Mouse (Mus musculus) kidney, adult 2 months (tissue): ENCODE data around the gene Fam178b. TPM values are rescaled to one million over a fixed set of nuclear protein-coding genes. Genes with fewer than 3 reads are reported as not detected.
A peak's percentile ranks its signal among the peaks of the same experiment; 100 is the strongest.

ENCODE experiments used
- DNase-seq: peaks from one replicate; pipeline ENCODE4 v3.0.0; 2021
- H3K27ac ChIP-seq: fragments of 200-500 bp; 2 replicates; pipeline ENCODE4 v1.5.1; 2012; ENCODE audit warnings: low read depth, low read length, control low read depth, inconsistent platforms; ENCODE audit not compliant: insufficient read depth
- H3K27me3 ChIP-seq: fragments of 200-500 bp; replicated peaks from 2 replicates; pipeline ENCODE4 v1.6.1; 2012; ENCODE audit warnings: mild to moderate bottlenecking, moderate library complexity, low read length, inconsistent platforms; ENCODE audit not compliant: control insufficient read depth, insufficient read depth
- H3K36me3 ChIP-seq: fragments of 200-500 bp; 2 replicates; pipeline ENCODE4 v1.6.1; 2012; ENCODE audit warnings: mild to moderate bottlenecking, moderate library complexity, low read length, inconsistent platforms; ENCODE audit not compliant: control insufficient read depth, insufficient read depth
- H3K4me1 ChIP-seq: fragments of 200-500 bp; 2 replicates; pipeline ENCODE4 v1.6.1; 2011; ENCODE audit warnings: low read length; ENCODE audit not compliant: control insufficient read depth, insufficient read depth
- H3K4me3 ChIP-seq: fragments of 200-500 bp; 2 replicates; pipeline ENCODE4 v1.5.1; 2011; ENCODE audit warnings: mild to moderate bottlenecking, low read depth, low read length, control low read depth; ENCODE audit not compliant: insufficient read depth
- CTCF ChIP-seq: fragments of 200-500 bp; conservative IDR thresholded peaks from 2 replicates; pipeline ENCODE4 v1.5.1; 2011; ENCODE audit warnings: low read depth, mild to moderate bottlenecking, control low read depth, low read length, moderate library complexity, mixed read lengths; ENCODE audit not compliant: insufficient read depth, insufficient read length
- POLR2A ChIP-seq: fragments of 200-500 bp; IDR thresholded peaks from one replicate; pipeline ENCODE4 v1.6.1; 2011; ENCODE audit warnings: low read depth, low read length, control low read depth
- WGBS: fragments of 180-500 bp; shearing (Covaris S2); methylation state at CpG from one replicate; pipeline ENCODE4 v1.1.7; 2018; 5-methylcytosine and 5-hydroxymethylcytosine counted together
- polyA plus RNA-seq: library from polyadenylated mRNA; depleted of rRNA; stranded (reverse); fragments of >200 nt; gene quantifications from 2 replicates; pipeline ENCODE4 v1.2.3, GENCODE M21; 2012; rRNA removed

Fam178b gene
- polyA plus RNA-seq = 0.35 and 1.1 TPM in 2 replicates

GRCm38 (mm10) chr1:36682620-36683355 lies at the start of gene Fam178b:
Gene Fam178b, minus strand, starts transcription at chr1:36683183.
- H3K27ac ChIP-seq = no peak within 1 kb of the TSS
- H3K4me3 ChIP-seq = no peak within 1 kb of the TSS
- no peaks in the 10 kb centered on the region for H3K27me3 ChIP-seq
- no peak for DNase-seq
- WGBS = 94% methylated on average over 39 of the region's 39 CpGs
- no peaks in the 10 kb centered on the region for H3K36me3 ChIP-seq
- TF ChIP-seq POLR2A (no peak), CTCF (no peak)
- no peaks in the 10 kb centered on the region for H3K4me1 ChIP-seq

- 61% methylated on average over 4 of the region's 4 CpGs for WGBS
These were observed 41.1 kb upstream of the Fam178b start for GRCm38 (mm10) chr1:36724057-36724431.

GRCm38 (mm10) chr1:36723146-36724056 lies 40.4 kb upstream of the Fam178b start:
- Histone ChIP-seq H3K27me3 (no peaks in the 10 kb centered on the region), H3K4me3 (no peak overlapping the region), H3K4me1 (no peaks in the 10 kb centered on the region), H3K27ac (no peak overlapping the region), H3K36me3 (no peaks in the 10 kb centered on the region)
- WGBS = 56% methylated on average over 16 of the region's 16 CpGs
- TF ChIP-seq POLR2A (no peak), CTCF (no peak)
- no peak for DNase-seq

More at GRCm38 (mm10) chr1:36724057-36724431, 41.1 kb upstream of the Fam178b start:
- H3K27ac ChIP-seq = no peak overlapping the region
- H3K4me3 ChIP-seq = no peak overlapping the region
- DNase-seq = no peak
- no peaks in the 10 kb centered on the region for H3K27me3 ChIP-seq
- H3K4me1 ChIP-seq = no peaks in the 10 kb centered on the region
- no peaks in the 10 kb centered on the region for H3K36me3 ChIP-seq
- TF ChIP-seq CTCF = no peak
- TF ChIP-seq POLR2A = no peak

- H3K4me3 ChIP-seq = no peak overlapping the region
These were observed 35.8 kb upstream of the Fam178b start for GRCm38 (mm10) chr1:36718786-36719185.

GRCm38 (mm10) chr1:36714311-36714710 lies 31.3 kb upstream of the Fam178b start, which contains the start of gene Actr1b:
Gene Actr1b, minus strand, starts transcription at chr1:36714422.
- H3K27me3 ChIP-seq = no peaks in the 10 kb centered on the region
- no peak for DNase-seq
- H3K4me3 ChIP-seq = no peak within 1 kb of the TSS
- 79% methylated on average over 5 of the region's 5 CpGs for WGBS
- TF ChIP-seq POLR2A = no peak
- no peak for TF ChIP-seq CTCF
- H3K4me1 ChIP-seq = no peaks in the 10 kb centered on the region
- H3K36me3 ChIP-seq = no peaks in the 10 kb centered on the region
- H3K27ac ChIP-seq = no peak within 1 kb of the TSS

More at GRCm38 (mm10) chr1:36718786-36719185, 35.8 kb upstream of the Fam178b start:
- no peak overlapping the region for H3K27ac ChIP-seq
- DNase-seq = no peak
- no peaks in the 10 kb centered on the region for H3K4me1 ChIP-seq
- no peak for TF ChIP-seq CTCF
- no peak for TF ChIP-seq POLR2A
- H3K36me3 ChIP-seq = no peaks in the 10 kb centered on the region
- 63% methylated on average over 1 of the region's 1 CpGs for WGBS
- no peaks in the 10 kb centered on the region for H3K27me3 ChIP-seq

GRCm38 (mm10) chr1:36711104-36711503 lies 28.1 kb upstream of the Fam178b start:
- no peaks in the 10 kb centered on the region for H3K27me3 ChIP-seq
- no peak overlapping the region for H3K4me3 ChIP-seq
- TF ChIP-seq CTCF (no peak), POLR2A (no peak)
- H3K36me3 ChIP-seq = no peaks in the 10 kb centered on the region
- H3K4me1 ChIP-seq = peaks cover 11% of the 10 kb centered on the region
- DNase-seq = no peak
- WGBS = 93% methylated on average over 2 of the region's 2 CpGs
- no peak overlapping the region for H3K27ac ChIP-seq

GRCm38 (mm10) chr1:36709854-36710280 lies 26.9 kb upstream of the Fam178b start, which contains the start of gene 4933424G06Rik:
Gene 4933424G06Rik, plus strand, starts transcription at chr1:36710149.
- no peak for TF ChIP-seq CTCF
- TF ChIP-seq POLR2A = peak; percentile 57
- Histone ChIP-seq H3K36me3 (no peaks in the 10 kb centered on the region), H3K4me1 (peaks cover 11% of the 10 kb centered on the region), H3K27me3 (no peaks in the 10 kb centered on the region), H3K4me3 (peak within 1 kb of the TSS; percentile 96), H3K27ac (peak within 1 kb of the TSS; percentile 42)
- WGBS = under 1% methylated on average over 29 of the region's 29 CpGs
- DNase-seq = peak; percentile 99
